Mouse (Mus musculus): ENCODE measurements around the gene Scn5a. TPM values are rescaled to one million over a fixed set of nuclear protein-coding genes. Genes with fewer than 3 reads are reported as not detected.

Gene Scn5a
- polyA plus RNA-seq, 1 experiment from 2014 or later: 0.34 TPM

DNA sequence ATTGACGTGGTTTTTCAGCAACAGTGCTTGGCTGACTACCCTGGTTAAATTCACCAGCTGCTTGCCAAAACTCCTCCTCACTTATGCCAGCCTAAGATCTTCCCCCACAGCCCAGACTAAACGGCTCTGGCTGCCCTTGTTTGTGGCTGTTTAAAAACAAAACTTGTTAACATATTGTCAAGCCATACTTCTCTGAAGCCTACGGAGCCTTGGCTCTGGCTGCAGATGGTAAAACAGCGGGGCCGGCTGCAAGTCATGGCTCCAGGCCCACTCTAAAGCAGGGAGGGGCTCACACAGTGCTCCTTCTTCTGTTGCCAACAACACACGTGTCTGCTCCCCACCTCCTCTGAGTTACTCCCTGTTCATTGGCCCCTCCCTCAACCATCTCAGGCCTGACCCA, 67.9 kb downstream of the Scn5a start:
- WGBS: 53% methylated on average over 6 of the region's 6 CpGs
- Histone ChIP-seq H3K27ac (ENCODE audit: low read depth, low read length) (no peak overlapping the region), H3K9ac (ENCODE audit: low read depth, low read length) (no peak overlapping the region), H3K4me1 (replicated peaks; ENCODE audit: control insufficient read depth, insufficient read depth, low read length) (no peaks in the 10 kb centered on the region), H3K36me3 (ENCODE audit: control insufficient read depth, insufficient read depth) (no peaks in the 10 kb centered on the region), H3K4me3 (ENCODE audit: low read depth, low read length) (no peak overlapping the region), H3K4me2 (replicated peaks; ENCODE audit: low read depth) (no peak overlapping the region), H3K9me3 (ENCODE audit: control insufficient read depth) (peaks cover 4% of the 10 kb centered on the region; the same call in 1 of the 2 replicates), H3K27me3 (replicated peaks; ENCODE audit: control insufficient read depth, insufficient read depth, low read length) (no peaks in the 10 kb centered on the region)
- TF ChIP-seq CTCF (IDR thresholded peaks at IDR 0.05; ENCODE audit: low read depth): no peak
- ATAC-seq: no peak

DNA sequence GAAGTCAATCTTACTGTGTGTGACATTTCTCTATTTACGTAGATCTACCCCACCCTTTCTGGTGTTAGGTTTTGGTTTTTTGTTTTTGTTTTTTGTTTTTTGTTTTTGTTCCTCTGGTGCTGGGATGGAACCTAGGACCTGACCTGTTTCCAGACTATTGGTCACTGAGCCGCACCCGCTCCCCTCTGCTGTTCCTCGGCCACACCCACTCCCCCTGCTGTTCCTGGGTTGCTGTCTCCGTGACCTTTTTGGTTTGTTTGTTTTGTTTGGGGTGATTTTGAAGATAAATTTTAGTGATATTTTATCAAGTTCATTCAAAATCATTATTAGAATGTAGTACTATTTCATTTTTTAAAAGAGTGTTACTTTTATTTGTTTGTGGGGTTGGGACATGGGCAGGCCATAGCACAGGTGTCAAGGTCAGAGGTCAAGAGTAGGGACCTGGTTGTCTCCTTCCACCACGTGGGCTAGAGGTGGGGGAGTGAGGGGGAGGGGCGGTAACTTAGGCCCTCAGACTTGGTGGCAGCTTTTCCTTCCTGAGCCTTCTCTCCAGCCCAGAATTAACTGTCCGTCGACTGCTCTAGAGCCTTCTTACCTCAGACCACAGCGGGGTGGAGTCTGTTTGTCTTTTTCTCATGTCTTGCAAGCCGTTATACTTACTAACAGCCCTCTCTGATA, 73.7 kb downstream of the Scn5a start:
- 63% methylated on average over 11 of the region's 11 CpGs for WGBS
- H3K9me3 ChIP-seq (ENCODE audit: control insufficient read depth): peaks cover 4% of the 10 kb centered on the region; the same call in 1 of the 2 replicates

GRCm38 (mm10) chr9:119503613-119504012, 75.2 kb downstream of the Scn5a start:
- peaks cover 4% of the 10 kb centered on the region; the same call in 1 of the 2 replicates for H3K9me3 ChIP-seq (ENCODE audit: control insufficient read depth)
- no peak for ATAC-seq
- no peaks in the 10 kb centered on the region for H3K36me3 ChIP-seq (ENCODE audit: control insufficient read depth, insufficient read depth)
- no peak overlapping the region for H3K4me3 ChIP-seq (ENCODE audit: low read depth, low read length)
- H3K27ac ChIP-seq (ENCODE audit: low read depth, low read length): no peak overlapping the region
- H3K27me3 ChIP-seq (replicated peaks; ENCODE audit: control insufficient read depth, insufficient read depth, low read length): no peaks in the 10 kb centered on the region
- H3K4me2 ChIP-seq (replicated peaks; ENCODE audit: low read depth): no peak overlapping the region
- H3K9ac ChIP-seq (ENCODE audit: low read depth, low read length): no peak overlapping the region
- WGBS: 95% methylated on average over 9 of the region's 9 CpGs
- H3K4me1 ChIP-seq (replicated peaks; ENCODE audit: control insufficient read depth, insufficient read depth, low read length): no peaks in the 10 kb centered on the region
- no peak for TF ChIP-seq CTCF (IDR thresholded peaks at IDR 0.05; ENCODE audit: low read depth)

More for the DNA sequence above, 73.7 kb downstream of the Scn5a start:
- no peak overlapping the region for H3K9ac ChIP-seq (ENCODE audit: low read depth, low read length)
- no peak for ATAC-seq
- no peaks in the 10 kb centered on the region for H3K27me3 ChIP-seq (replicated peaks; ENCODE audit: control insufficient read depth, insufficient read depth, low read length)
- H3K4me2 ChIP-seq (replicated peaks; ENCODE audit: low read depth): no peak overlapping the region
- H3K4me1 ChIP-seq (replicated peaks; ENCODE audit: control insufficient read depth, insufficient read depth, low read length): no peaks in the 10 kb centered on the region
- no peak overlapping the region for H3K4me3 ChIP-seq (ENCODE audit: low read depth, low read length)
- no peaks in the 10 kb centered on the region for H3K36me3 ChIP-seq (ENCODE audit: control insufficient read depth, insufficient read depth)
- TF ChIP-seq CTCF (IDR thresholded peaks at IDR 0.05; ENCODE audit: low read depth): no peak
- H3K27ac ChIP-seq (ENCODE audit: low read depth, low read length): no peak overlapping the region

GRCm38 (mm10) chr9:119498885-119499284, 79.9 kb downstream of the Scn5a start:
- Histone ChIP-seq H3K4me1 (replicated peaks; ENCODE audit: control insufficient read depth, insufficient read depth, low read length) (no peaks in the 10 kb centered on the region), H3K4me3 (ENCODE audit: low read depth, low read length) (no peak overlapping the region), H3K27me3 (replicated peaks; ENCODE audit: control insufficient read depth, insufficient read depth, low read length) (no peaks in the 10 kb centered on the region), H3K9ac (ENCODE audit: low read depth, low read length) (no peak overlapping the region), H3K36me3 (ENCODE audit: control insufficient read depth, insufficient read depth) (no peaks in the 10 kb centered on the region), H3K9me3 (ENCODE audit: control insufficient read depth) (no peaks in the 10 kb centered on the region), H3K27ac (ENCODE audit: low read depth, low read length) (no peak overlapping the region), H3K4me2 (replicated peaks; ENCODE audit: low read depth) (no peak overlapping the region)
- ATAC-seq: no peak
- TF ChIP-seq CTCF (IDR thresholded peaks at IDR 0.05; ENCODE audit: low read depth): no peak
- 75% methylated on average over 7 of the region's 7 CpGs for WGBS

DNA sequence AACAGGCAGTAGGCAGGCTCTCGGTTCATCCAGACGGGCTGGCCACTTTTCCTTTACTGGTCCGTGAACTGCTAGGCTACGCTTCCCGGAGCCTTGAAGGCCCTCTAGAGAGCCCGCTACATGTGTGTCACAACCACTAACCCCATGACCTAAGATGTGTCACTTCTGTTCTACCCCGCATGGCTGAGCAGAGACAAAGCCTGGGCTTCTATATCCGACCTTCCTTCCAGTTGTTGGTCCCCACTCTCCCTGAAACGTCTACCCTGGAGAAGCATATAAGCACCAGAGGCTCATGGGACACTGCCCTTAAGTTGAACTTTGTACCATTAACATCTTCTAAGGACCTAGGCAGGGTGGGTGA, 80.6 kb downstream of the Scn5a start:
- no peaks in the 10 kb centered on the region for H3K27me3 ChIP-seq (replicated peaks; ENCODE audit: control insufficient read depth, insufficient read depth, low read length)
- 84% methylated on average over 9 of the region's 9 CpGs for WGBS
- no peaks in the 10 kb centered on the region for H3K9me3 ChIP-seq (ENCODE audit: control insufficient read depth)
- no peaks in the 10 kb centered on the region for H3K36me3 ChIP-seq (ENCODE audit: control insufficient read depth, insufficient read depth)
- H3K4me3 ChIP-seq (ENCODE audit: low read depth, low read length): no peak overlapping the region
- no peaks in the 10 kb centered on the region for H3K4me1 ChIP-seq (replicated peaks; ENCODE audit: control insufficient read depth, insufficient read depth, low read length)
- ATAC-seq: no peak
- no peak overlapping the region for H3K4me2 ChIP-seq (replicated peaks; ENCODE audit: low read depth)
- H3K9ac ChIP-seq (ENCODE audit: low read depth, low read length): no peak overlapping the region
- TF ChIP-seq CTCF (IDR thresholded peaks at IDR 0.05; ENCODE audit: low read depth): no peak
- H3K27ac ChIP-seq (ENCODE audit: low read depth, low read length): no peak overlapping the region

DNA sequence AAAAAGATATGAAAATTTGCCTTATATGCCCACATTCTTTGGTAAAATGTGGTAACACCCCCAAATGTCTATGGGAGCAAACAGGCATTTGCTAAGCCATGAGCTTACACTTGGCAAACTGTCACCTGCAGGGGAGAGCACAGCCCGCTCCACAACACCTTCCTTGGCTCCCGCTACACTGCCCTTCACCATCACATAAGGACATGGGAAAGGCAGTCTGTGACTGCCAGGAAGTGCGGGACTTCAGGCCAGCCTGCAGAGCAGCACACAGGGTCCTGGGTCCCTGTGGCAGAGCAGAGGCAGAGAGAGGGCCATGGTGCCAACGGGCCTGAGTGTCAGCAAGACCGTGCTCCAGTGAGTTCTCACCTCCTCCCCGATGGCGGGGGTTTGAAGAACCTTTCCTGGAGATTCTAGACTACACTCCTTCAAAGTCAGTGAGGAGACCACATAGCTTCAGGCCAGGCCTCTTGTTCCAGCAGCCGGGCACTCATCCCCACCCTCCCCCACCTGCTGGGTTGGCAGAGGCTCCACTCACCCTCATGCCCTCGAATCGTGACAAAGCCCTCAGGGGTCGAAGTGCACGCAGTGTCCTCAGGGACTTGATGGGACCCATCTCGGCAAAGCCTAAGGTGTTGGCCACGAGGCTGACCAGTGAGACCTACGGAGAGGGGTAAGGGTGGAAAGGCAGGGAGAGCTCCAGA, 81.1 kb downstream of the Scn5a start:
- Histone ChIP-seq H3K27ac (ENCODE audit: low read depth, low read length) (no peak overlapping the region), H3K9me3 (ENCODE audit: control insufficient read depth) (no peaks in the 10 kb centered on the region), H3K4me3 (ENCODE audit: low read depth, low read length) (no peak overlapping the region), H3K27me3 (replicated peaks; ENCODE audit: control insufficient read depth, insufficient read depth, low read length) (no peaks in the 10 kb centered on the region), H3K4me2 (replicated peaks; ENCODE audit: low read depth) (no peak overlapping the region), H3K9ac (ENCODE audit: low read depth, low read length) (no peak overlapping the region), H3K4me1 (replicated peaks; ENCODE audit: control insufficient read depth, insufficient read depth, low read length) (no peaks in the 10 kb centered on the region), H3K36me3 (ENCODE audit: control insufficient read depth, insufficient read depth) (no peaks in the 10 kb centered on the region)
- WGBS: 87% methylated on average over 15 of the region's 15 CpGs
- TF ChIP-seq CTCF (IDR thresholded peaks at IDR 0.05; ENCODE audit: low read depth): no peak
- no peak for ATAC-seq

All from intestine, postnatal 0 days (tissue).